Mouse (Mus musculus) lung, embryonic 15.5 days (tissue): ENCODE measurements around the gene Psg22. TPM values are rescaled to one million over a fixed set of nuclear protein-coding genes. Genes with fewer than 3 reads are reported as not detected.
"Not testable (repeated sequence)": the region's sequence is repeated elsewhere in the genome, so short reads cannot be mapped to it uniquely, and the experiment has no call there.

Experiments
- ATAC-seq: fragments of 200-750 bp; cut with Nextera tagmentation; 2 replicates; pipeline ENCODE4 v1.8.0; 2017; ENCODE audit warnings: moderate number of reproducible peaks, borderline replicate concordance; ENCODE audit not compliant: low FRiP score, low TSS enrichment; ENCODE audit errors: extremely low read depth
- H3K27ac ChIP-seq: fragments of 300-500 bp; sonication (generic); 2 replicates; pipeline ENCODE4 v1.5.1; 2015; ENCODE audit warnings: moderate library complexity, mild to moderate bottlenecking, inconsistent platforms
- H3K27me3 ChIP-seq: fragments of 300-500 bp; sonication (generic); 2 replicates; pipeline ENCODE4 v1.6.1; 2015; ENCODE audit warnings: inconsistent platforms
- H3K36me3 ChIP-seq: fragments of 300-500 bp; sonication (generic); 2 replicates; pipeline ENCODE4 v1.6.1; 2015; ENCODE audit warnings: inconsistent platforms
- H3K4me1 ChIP-seq: fragments of 300-500 bp; sonication (generic); 2 replicates; pipeline ENCODE4 v1.6.1; 2015; ENCODE audit warnings: inconsistent platforms
- H3K4me2 ChIP-seq: fragments of 300-500 bp; sonication (generic); 2 replicates; pipeline ENCODE4 v1.6.1; 2015; ENCODE audit warnings: inconsistent platforms, mild to moderate bottlenecking, moderate library complexity
- H3K4me3 ChIP-seq: fragments of 300-500 bp; sonication (generic); 2 replicates; pipeline ENCODE4 v1.5.1; 2015; ENCODE audit warnings: mild to moderate bottlenecking, inconsistent platforms
- H3K9ac ChIP-seq: fragments of 300-500 bp; sonication (generic); 2 replicates; pipeline ENCODE4 v1.6.1; 2015; ENCODE audit warnings: inconsistent platforms
- H3K9me3 ChIP-seq: fragments of 300-500 bp; sonication (generic); 2 replicates; pipeline ENCODE4 v1.6.1; 2016; ENCODE audit warnings: inconsistent platforms
- WGBS: fragments of 180-500 bp; shearing (Covaris S2); methylation state at CpG from one replicate; pipeline ENCODE4 v1.1.7; 2015; 5-methylcytosine and 5-hydroxymethylcytosine counted together
- polyA plus RNA-seq: library from polyadenylated mRNA; unstranded; fragments of >200 nt; fragmentation: Nextera tagmentation; extraction: Ambion mirVana; gene quantifications from 2 replicates; pipeline ENCODE4 v1.2.1, GENCODE M21; 2015

Psg22 gene
- polyA plus RNA-seq, 1 experiment from 2014 or later: not detected

- not testable (repeated sequence) for H3K4me1 ChIP-seq, H3K36me3 ChIP-seq, H3K4me3 ChIP-seq, H3K9me3 ChIP-seq, H3K27ac ChIP-seq, H3K9ac ChIP-seq, H3K4me2 ChIP-seq, ATAC-seq
- H3K27me3 ChIP-seq: peaks cover 17% of the 10 kb centered on the region
- 58% methylated on average over 2 of the region's 2 CpGs for WGBS
Observed at GRCm38 (mm10) chr7:18747420-18747819, 29.5 kb downstream of the Psg22 start.

GRCm38 (mm10) chr7:18748994-18749895 lies 31.4 kb downstream of the Psg22 start:
- H3K9ac ChIP-seq: no peak overlapping the region
- H3K27ac ChIP-seq: no peak overlapping the region
- no peak overlapping the region for H3K4me2 ChIP-seq
- 14% methylated on average over 6 of the region's 6 CpGs for WGBS
- no peaks in the 10 kb centered on the region for H3K36me3 ChIP-seq
- H3K9me3 ChIP-seq: no peaks in the 10 kb centered on the region
- no peak overlapping the region for H3K4me3 ChIP-seq
- H3K27me3 ChIP-seq: peaks cover 17% of the 10 kb centered on the region
- H3K4me1 ChIP-seq: no peaks in the 10 kb centered on the region
- ATAC-seq: no peak

GRCm38 (mm10) chr7:18749896-18750477 lies 32.1 kb downstream of the Psg22 start:
- H3K4me2 ChIP-seq, H3K4me1 ChIP-seq, H3K36me3 ChIP-seq, H3K4me3 ChIP-seq, H3K9ac ChIP-seq, H3K27ac ChIP-seq, H3K9me3 ChIP-seq: not testable (repeated sequence)
- peaks cover 17% of the 10 kb centered on the region for H3K27me3 ChIP-seq
- WGBS: 49% methylated on average over 11 of the region's 13 CpGs
- ATAC-seq: 0 out of 2 replicates have a peak, but pooled peaks have one; percentile 67

GRCm38 (mm10) chr7:18760152-18760551 lies 42.3 kb downstream of the Psg22 start:
- H3K4me3 ChIP-seq, H3K4me2 ChIP-seq, H3K9ac ChIP-seq, H3K27ac ChIP-seq, H3K36me3 ChIP-seq, H3K27me3 ChIP-seq, H3K9me3 ChIP-seq, ATAC-seq, H3K4me1 ChIP-seq: not testable (repeated sequence)
- 73% methylated on average over 7 of the region's 7 CpGs for WGBS

- H3K9me3 ChIP-seq, H3K36me3 ChIP-seq, ATAC-seq, H3K27ac ChIP-seq, H3K4me1 ChIP-seq, H3K9ac ChIP-seq, H3K4me3 ChIP-seq, H3K27me3 ChIP-seq, H3K4me2 ChIP-seq: not testable (repeated sequence)
- 38% methylated on average over 1 of the region's 2 CpGs for WGBS
Observed at GRCm38 (mm10) chr7:18762885-18763284, 45.0 kb downstream of the Psg22 start.

Other genes starting within 250 kb of the Psg22 start
- not detected in 2 replicates for gene Psg26, start 233.9 kb upstream of the Psg22 start, polyA plus RNA-seq
- gene Psg25, start 185.8 kb upstream of the Psg22 start, polyA plus RNA-seq: not detected in 2 replicates
- gene Psg27, start 150.8 kb upstream of the Psg22 start, polyA plus RNA-seq: not detected in 2 replicates
- gene Psg23, start 101.6 kb upstream of the Psg22 start, polyA plus RNA-seq: not detected in 2 replicates
- gene Psg21, start 61.4 kb upstream of the Psg22 start, polyA plus RNA-seq: not detected in 2 replicates
- not detected in 2 replicates for gene Psg20, start 31.9 kb upstream of the Psg22 start, polyA plus RNA-seq
- not detected in 2 replicates for gene Psg19, start 80.4 kb downstream of the Psg22 start, polyA plus RNA-seq
- not detected in 2 replicates for gene Psg17, start 103.5 kb downstream of the Psg22 start, polyA plus RNA-seq
- gene Mill2, start 121.9 kb downstream of the Psg22 start, polyA plus RNA-seq: 1.7 and 2.1 TPM in 2 replicates
- gene Pglyrp1, start 153.2 kb downstream of the Psg22 start, polyA plus RNA-seq: 6.4 and 6.7 TPM in 2 replicates
- 32.1 and 34.4 TPM in 2 replicates for gene Ccdc61, start 192.3 kb downstream of the Psg22 start, polyA plus RNA-seq
- gene Nova2, start 207.8 kb downstream of the Psg22 start, polyA plus RNA-seq: 0.77 and 1.2 TPM in 2 replicates